In genomic region chr11:23698526-23698925, GRCm38 (mm10) we compare ENCODE assay signal across 19 mouse cellular contexts.
"Had no signal": no experiment of that assay in that cellular context is flagged by ENCODE, and none has a peak within 500 bp of the region (broad histone marks: within the 10 kb centered on the region; RNA-seq: fewer than 3 reads in every experiment).

No protein-coding gene starts in this region.

- H3K36me3 ChIP-seq: midbrain, embryonic 12.5 days; neural tube, embryonic 15.5 days had no signal

- H3K4me3 ChIP-seq: megakaryocyte, embryonic 14.5 days; midbrain, embryonic 12.5 days; myocyte; neural tube, embryonic 13.5 days; neural tube, embryonic 15.5 days had no signal

- H3K9me3 ChIP-seq: megakaryocyte, embryonic 14.5 days; midbrain, embryonic 12.5 days; neural tube, embryonic 13.5 days; neural tube, embryonic 15.5 days had no signal

- H3K27me3 ChIP-seq: megakaryocyte, embryonic 14.5 days; midbrain, embryonic 12.5 days; neural tube, embryonic 13.5 days; neural tube, embryonic 15.5 days had no signal

- DNase-seq: lung, adult 18-20 months; lung, embryonic 14.5 days; lung, postnatal 10 days; lung, postnatal 4 days; midbrain, embryonic 14.5 days; retina, postnatal 1 day; right cerebral cortex, adult 18-20 months; right cerebral cortex, postnatal 25 days; right cerebral cortex, postnatal 4 days; spleen, adult 18-20 months; thymus, adult 18-20 months; thymus, postnatal 14 days; thymus, postnatal 36 days had no signal

- H3K4me2 ChIP-seq: lung, embryonic 14.5 days; midbrain, embryonic 12.5 days; neural tube, embryonic 13.5 days; neural tube, embryonic 15.5 days had no signal

- H3K9ac ChIP-seq: lung, embryonic 14.5 days; midbrain, embryonic 12.5 days; neural tube, embryonic 13.5 days; neural tube, embryonic 15.5 days had no signal

- H3K27ac ChIP-seq: midbrain, embryonic 12.5 days; neural tube, embryonic 13.5 days; neural tube, embryonic 15.5 days had no signal

- ATAC-seq: midbrain, embryonic 16.5 days had no signal

- H3K4me1 ChIP-seq: neural tube, embryonic 13.5 days; neural tube, embryonic 15.5 days had no signal
